Mouse (Mus musculus) brain, embryonic 14.5 days (tissue): Measurements from ENCODE around the gene 4930524J08Rik.

Source experiments
- CTCF ChIP-seq: fragments of 200-500 bp; IDR thresholded peaks from 2 replicates; pipeline ENCODE4 v1.5.1; 2012; ENCODE audit warnings: inconsistent platforms, mild to moderate bottlenecking, moderate library complexity, borderline replicate concordance; ENCODE audit not compliant: insufficient read depth, insufficient read length; ENCODE audit errors: extremely low read depth
- POLR2A ChIP-seq: fragments of 200-500 bp; IDR thresholded peaks from 2 replicates; pipeline ENCODE4 v1.6.1; 2012; ENCODE audit warnings: mild to moderate bottlenecking, inconsistent platforms, borderline replicate concordance; ENCODE audit not compliant: poor library complexity, insufficient read depth, insufficient read length, severe bottlenecking; ENCODE audit errors: extremely low read depth

- no peak for TF ChIP-seq CTCF
- TF ChIP-seq POLR2A = no peak
Measured at GRCm38 (mm10) chr5:100006324-100007039, 27.6 kb downstream of the 4930524J08Rik start.
